Mouse (Mus musculus) layer of hippocampus, postnatal 36 days (tissue): ENCODE results near the gene Pik3cb. TPM values are rescaled to one million over a fixed set of nuclear protein-coding genes. Genes with fewer than 3 reads are reported as not detected.
A peak's percentile ranks its signal among the peaks of the same experiment; 100 is the strongest.

Source experiments
- DNase-seq, 2 experiments: peaks; one replicate each; pipeline ENCODE4 v3.0.0; 2022
- total RNA-seq, 2 experiments: library from RNA; stranded (reverse); gene quantifications; 2 replicates each; pipeline ENCODE4 v1.2.3; 2021

The Pik3cb gene
- total RNA-seq, 2 experiments from 2014 or later: 27.8 to 29.2 TPM

- no peak for DNase-seq
These were observed 58.7 kb downstream of the Pik3cb start for GRCm38 (mm10) chr9:99081718-99082117.

GRCm38 (mm10) chr9:99081308-99081707 lies 59.1 kb downstream of the Pik3cb start:
- DNase-seq: no peak

GRCm38 (mm10) chr9:99080657-99081056 lies 59.8 kb downstream of the Pik3cb start:
- DNase-seq: no peak

- no peak for DNase-seq
These were observed 66.0 kb downstream of the Pik3cb start for GRCm38 (mm10) chr9:99074462-99074861.

GRCm38 (mm10) chr9:99072538-99072937 lies 67.9 kb downstream of the Pik3cb start:
- no peak for DNase-seq

- peak; percentile 25 for DNase-seq
These were observed 75.1 kb downstream of the Pik3cb start for GRCm38 (mm10) chr9:99065311-99065710.

- DNase-seq: no peak
These were observed 76.2 kb downstream of the Pik3cb start for GRCm38 (mm10) chr9:99064216-99064615.

DNA sequence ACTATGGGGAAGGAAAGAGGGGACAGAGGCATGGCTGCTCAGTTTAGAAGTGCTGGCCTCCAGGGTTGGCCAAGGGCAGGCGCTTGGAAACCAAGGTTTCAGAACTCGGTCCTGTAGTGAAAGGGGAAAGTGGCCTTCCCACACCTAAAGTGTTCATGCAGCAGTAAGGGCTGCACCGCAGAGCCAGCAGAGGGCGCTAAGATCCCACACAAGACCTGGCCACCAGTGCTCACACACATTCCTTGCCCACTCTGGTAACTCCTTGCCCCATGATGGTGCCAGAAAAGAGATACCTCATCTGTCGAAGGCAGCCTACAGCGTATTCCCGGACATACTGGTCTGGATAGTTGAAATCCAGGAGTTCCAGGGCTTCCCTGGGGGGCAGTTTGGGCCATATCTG lies 77.9 kb downstream of the Pik3cb start:
- DNase-seq: peak; percentile 73 to 77

DNA sequence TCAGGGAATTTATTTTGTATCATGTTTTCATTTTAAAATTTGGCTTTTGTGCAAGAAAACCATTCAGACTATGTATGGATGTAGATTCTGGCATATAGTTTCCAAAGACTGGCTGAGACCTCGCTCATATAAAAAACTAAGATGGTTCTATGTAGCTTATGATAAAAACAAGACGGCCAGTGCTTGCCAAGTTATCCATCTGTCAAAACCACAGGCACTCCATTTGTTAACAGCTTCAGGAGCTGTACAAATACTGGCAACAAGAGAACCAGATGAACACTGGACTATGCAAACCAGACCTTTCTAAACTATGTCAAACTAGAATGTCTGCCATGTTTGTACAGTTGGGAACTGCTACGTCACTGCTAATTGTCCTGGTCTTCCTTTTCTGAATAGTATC lies 82.7 kb downstream of the Pik3cb start:
- DNase-seq: no peak

GRCm38 (mm10) chr9:99049760-99050159 lies 90.7 kb downstream of the Pik3cb start:
- no peak for DNase-seq

DNA sequence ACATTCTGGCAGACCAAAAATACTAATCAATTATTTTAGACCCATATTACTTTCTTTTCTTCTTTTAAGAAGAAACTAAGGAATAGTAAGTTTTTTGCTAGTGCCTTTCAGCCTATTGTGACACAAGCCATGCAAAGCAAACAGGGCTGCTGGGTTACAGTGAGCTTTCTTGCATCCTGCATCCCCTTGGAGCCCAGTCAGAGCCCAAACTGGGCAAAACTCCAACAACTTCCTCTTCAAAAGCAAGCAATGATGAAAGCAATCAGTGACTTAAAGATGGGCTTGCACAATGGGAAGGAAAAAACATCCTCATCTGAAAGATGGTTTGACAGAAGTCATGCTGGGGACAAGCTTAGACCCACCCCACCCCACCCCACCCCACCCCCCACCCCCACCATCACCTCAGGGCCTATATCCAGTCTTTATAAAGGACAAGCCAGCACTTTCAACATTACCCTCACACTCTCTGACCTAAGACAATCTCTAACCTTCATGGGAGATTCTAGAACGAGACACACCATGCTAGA lies 91.6 kb downstream of the Pik3cb start:
- DNase-seq: no peak

GRCm38 (mm10) chr9:99044761-99045160 lies 95.7 kb downstream of the Pik3cb start:
- DNase-seq: peak; percentile 57 to 59

DNA sequence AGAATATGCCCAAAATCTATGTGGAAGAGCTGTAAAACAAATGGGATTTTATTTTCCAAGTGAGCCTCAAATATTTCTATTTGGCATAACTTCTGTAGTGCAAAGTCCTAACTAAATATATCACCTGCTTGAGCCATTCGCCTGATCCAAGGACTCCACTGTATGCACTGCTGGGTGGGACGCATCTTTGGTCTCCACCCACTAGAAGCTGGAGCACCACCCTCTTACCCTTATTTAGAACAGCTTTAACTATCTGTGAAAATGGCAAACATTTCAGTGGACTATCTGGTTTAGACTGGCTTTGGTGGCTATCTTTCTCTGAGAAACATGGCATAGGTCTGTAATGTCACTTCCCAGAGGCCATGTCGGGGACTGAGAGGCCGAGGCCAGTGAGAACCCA lies 97.8 kb downstream of the Pik3cb start:
- no peak for DNase-seq

GRCm38 (mm10) chr9:99041994-99042393 lies 98.4 kb downstream of the Pik3cb start:
- no peak for DNase-seq

- DNase-seq: no peak
These were observed 104.8 kb downstream of the Pik3cb start, which contains the start of gene Gm1123 for GRCm38 (mm10) chr9:99035575-99035974. Gm1123 (minus strand) TSS chr9:99035715.

DNA sequence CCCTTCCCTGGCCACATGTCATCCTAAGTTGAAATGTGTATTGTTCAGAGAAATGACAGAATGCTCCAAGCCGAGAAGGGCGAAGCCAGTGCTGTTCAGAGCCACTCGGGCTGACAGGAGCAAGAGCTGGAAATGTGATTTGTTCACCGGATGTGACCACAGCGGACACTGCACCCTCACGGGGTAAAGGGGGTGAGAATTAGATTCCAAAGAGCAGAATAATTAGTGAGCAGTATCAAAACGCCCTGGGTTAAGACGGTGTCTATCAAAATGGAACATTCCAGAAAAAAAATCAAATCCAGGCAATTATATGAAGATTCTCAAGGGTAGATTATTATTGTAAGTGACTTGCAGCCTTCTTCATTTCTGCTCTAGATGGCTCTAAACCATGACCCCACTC lies 106.3 kb downstream of the Pik3cb start:
- DNase-seq: no peak

- no peak for DNase-seq
These were observed 108.4 kb downstream of the Pik3cb start for GRCm38 (mm10) chr9:99032031-99032430.

- DNase-seq: no peak
These were observed 118.7 kb downstream of the Pik3cb start for GRCm38 (mm10) chr9:99021751-99022150.

- DNase-seq: no peak
These were observed 119.3 kb downstream of the Pik3cb start for GRCm38 (mm10) chr9:99021166-99021565.

GRCm38 (mm10) chr9:99017679-99018078 lies 122.7 kb downstream of the Pik3cb start:
- DNase-seq: no peak

GRCm38 (mm10) chr9:99016759-99017158 lies 123.7 kb downstream of the Pik3cb start:
- DNase-seq: no peak

DNA sequence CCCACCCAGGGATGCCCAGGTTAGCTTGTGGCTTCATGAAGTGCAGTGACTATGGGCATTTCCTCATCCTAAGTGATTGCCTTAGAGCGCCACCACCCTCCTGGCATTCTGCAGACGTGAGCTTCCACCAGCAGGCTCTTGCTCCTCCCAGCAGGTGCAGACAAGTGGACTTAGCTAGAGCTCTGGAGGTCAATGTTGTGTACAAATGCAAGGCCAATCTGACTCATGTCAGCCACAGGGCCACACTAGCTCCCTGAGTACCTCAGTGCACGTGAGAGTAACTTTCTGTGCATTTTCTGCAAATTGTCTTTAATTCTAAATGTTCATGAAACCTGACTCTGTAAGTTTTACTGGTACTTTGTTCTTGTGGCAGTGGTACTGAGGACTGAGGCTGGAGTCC lies 124.1 kb downstream of the Pik3cb start:
- no peak for DNase-seq

- no peak for DNase-seq
These were observed 130.6 kb downstream of the Pik3cb start for GRCm38 (mm10) chr9:99009898-99010199.

DNA sequence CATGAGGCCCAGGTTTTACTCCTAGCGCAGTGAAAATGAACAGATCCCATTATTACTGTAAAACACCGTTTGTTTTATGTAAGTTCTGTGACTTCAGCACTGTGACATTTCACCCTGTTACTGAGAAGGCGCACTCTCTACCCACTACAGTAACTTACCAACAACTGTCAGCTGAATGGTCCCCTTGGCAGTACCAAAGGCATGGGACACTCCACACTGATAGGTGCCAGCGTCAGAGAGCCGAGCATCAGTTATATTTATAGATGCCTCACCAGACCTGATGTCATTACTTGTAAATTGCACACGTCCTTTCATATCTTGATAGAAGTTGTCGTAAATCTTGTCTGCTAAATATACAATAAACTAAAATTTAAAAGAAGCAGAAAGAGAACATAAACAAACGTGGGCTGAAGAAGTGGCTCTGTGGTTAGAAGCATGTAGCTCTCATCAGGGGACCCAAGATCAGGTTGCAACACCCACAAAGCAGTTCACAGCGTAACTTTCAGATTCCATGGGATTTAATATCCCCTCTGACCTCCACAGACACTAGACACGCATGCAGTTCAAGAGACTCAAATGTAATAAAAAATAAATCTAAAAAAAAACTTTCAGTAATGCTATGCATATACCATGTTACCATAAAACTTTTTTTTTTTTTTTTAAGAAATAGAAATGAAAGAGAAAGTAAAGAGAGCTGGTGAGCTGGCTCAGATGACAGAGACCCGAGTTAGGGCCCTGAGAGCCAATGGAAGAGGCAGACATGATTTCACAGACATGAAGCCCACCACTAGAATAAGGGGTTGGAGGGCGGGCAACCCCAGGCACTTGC lies 131.1 kb downstream of the Pik3cb start:
- no peak for DNase-seq
